ENCODE assay signal across 19 mouse cellular contexts in genomic region chr15:28864101-28864500, GRCm38 (mm10).
DNase-seq lines count a peak whose midpoint lies in the region; ATAC-seq and TF ChIP-seq lines count a peak whose summit lies in the region.
"Had no signal": no experiment of that assay in that cellular context is flagged by ENCODE, and none has a peak within 500 bp of the region (broad histone marks: within the 10 kb centered on the region; RNA-seq: fewer than 3 reads in every experiment).

No protein-coding gene starts in this region.

- ATAC-seq in hindbrain, embryonic 12.5 days (ENCODE audit: low FRiP score) = peak; percentile 46
- no peak for ATAC-seq in hindbrain, postnatal 0 days
- peak; percentile 44; the same call in 1 of the 2 replicates for ATAC-seq in midbrain, embryonic 12.5 days (ENCODE audit: low FRiP score, low read depth)
- ATAC-seq in midbrain, postnatal 0 days (ENCODE audit: low FRiP score) = no peak
- peak; percentile 51; the same call in 1 of the 2 replicates for ATAC-seq in midbrain, embryonic 16.5 days
- ATAC-seq: activated CD4-positive, CD25-positive, alpha-beta regulatory T cell, adult 4 months; forebrain, postnatal 0 days had no signal

- H3K4me3 ChIP-seq in hindbrain, embryonic 12.5 days = no peak overlapping the region
- H3K4me3 ChIP-seq in hindbrain, postnatal 0 days (ENCODE audit: low read length) = no peak overlapping the region
- H3K4me3 ChIP-seq in midbrain, embryonic 12.5 days = no peak overlapping the region
- H3K4me3 ChIP-seq in midbrain, postnatal 0 days (ENCODE audit: low read depth, low read length) = no peak overlapping the region
- H3K4me3 ChIP-seq in midbrain, embryonic 16.5 days (ENCODE audit: low read depth, low read length) = no peak overlapping the region
- H3K4me3 ChIP-seq: embryonic facial prominence, embryonic 12.5 days; forebrain, embryonic 12.5 days; heart, adult 2 months; heart, embryonic 13.5 days had no signal

- no peak overlapping the region for H3K9ac ChIP-seq in hindbrain, embryonic 12.5 days
- H3K9ac ChIP-seq in hindbrain, postnatal 0 days (replicated peaks; ENCODE audit: low read length) = no peak overlapping the region
- no peak overlapping the region for H3K9ac ChIP-seq in midbrain, embryonic 12.5 days (replicated peaks)
- no peak overlapping the region for H3K9ac ChIP-seq in midbrain, postnatal 0 days (replicated peaks; ENCODE audit: low read length, poor library complexity, severe bottlenecking)
- H3K9ac ChIP-seq in midbrain, embryonic 16.5 days (ENCODE audit: low read depth, low read length) = no peak overlapping the region
- H3K9ac ChIP-seq: embryonic facial prominence, embryonic 12.5 days; forebrain, embryonic 12.5 days; forebrain, postnatal 0 days; heart, embryonic 13.5 days had no signal

- H3K9me3 ChIP-seq in hindbrain, embryonic 12.5 days (replicated peaks) = no peaks in the 10 kb centered on the region
- H3K9me3 ChIP-seq in hindbrain, postnatal 0 days (ENCODE audit: low read length) = no peaks in the 10 kb centered on the region
- H3K9me3 ChIP-seq in midbrain, embryonic 12.5 days = no peaks in the 10 kb centered on the region
- H3K9me3 ChIP-seq in midbrain, postnatal 0 days (ENCODE audit: low read length) = no peaks in the 10 kb centered on the region
- H3K9me3 ChIP-seq in midbrain, embryonic 16.5 days (replicated peaks; ENCODE audit: control insufficient read depth, low read length, poor library complexity, severe bottlenecking) = no peaks in the 10 kb centered on the region
- H3K9me3 ChIP-seq: embryonic facial prominence, embryonic 12.5 days; forebrain, embryonic 12.5 days; heart, embryonic 13.5 days had no signal

- TF ChIP-seq CTCF in hindbrain, postnatal 0 days (IDR thresholded peaks at IDR 0.05; ENCODE audit: low read depth) = no peak
- no peak for TF ChIP-seq CTCF in midbrain, postnatal 0 days (IDR thresholded peaks at IDR 0.05)

- H3K27me3 ChIP-seq in hindbrain, embryonic 12.5 days = no peaks in the 10 kb centered on the region
- H3K27me3 ChIP-seq in hindbrain, postnatal 0 days (ENCODE audit: insufficient read depth, low read length) = no peaks in the 10 kb centered on the region
- no peaks in the 10 kb centered on the region for H3K27me3 ChIP-seq in midbrain, embryonic 12.5 days
- no peaks in the 10 kb centered on the region for H3K27me3 ChIP-seq in midbrain, postnatal 0 days (ENCODE audit: insufficient read depth, low read length)
- H3K27me3 ChIP-seq in midbrain, embryonic 16.5 days (ENCODE audit: control insufficient read depth, insufficient read depth, low read depth, low read length) = no peaks in the 10 kb centered on the region
- H3K27me3 ChIP-seq: embryonic facial prominence, embryonic 12.5 days; forebrain, embryonic 12.5 days; heart, embryonic 13.5 days; Patski had no signal

- no peak for DNase-seq in hindbrain, postnatal 0 days (ENCODE audit: low spot score)
- no peak for DNase-seq in midbrain, postnatal 0 days (ENCODE audit: low spot score)
- DNase-seq in cerebellum, adult 18-20 months = no peak
- no peak for DNase-seq in left cerebral cortex, postnatal 10 days (ENCODE audit: extremely low spot score in 1 of 2, low spot score in 2 of 2)
- DNase-seq: adrenal gland, postnatal 14 days; cerebellum, adult 8-10 months; cerebellum, postnatal 14 days; forebrain, postnatal 0 days; gastrocnemius, postnatal 14 days; heart, adult 2 months; heart, postnatal 36 days had no signal

- WGBS in hindbrain, embryonic 12.5 days = 35% methylated on average over 1 of the region's 1 CpGs
- 22% methylated on average over 1 of the region's 1 CpGs for WGBS in hindbrain, postnatal 0 days
- 47% methylated on average over 1 of the region's 1 CpGs for WGBS in midbrain, embryonic 12.5 days
- WGBS in midbrain, postnatal 0 days = 26% methylated on average over 1 of the region's 1 CpGs
- WGBS in midbrain, embryonic 16.5 days = 31% methylated on average over 1 of the region's 1 CpGs

- intact Hi-C loops in left cerebral cortex, postnatal 10 days (cut with DNase I) = no loop called here

- H3K36me3 ChIP-seq in hindbrain, embryonic 12.5 days = no peaks in the 10 kb centered on the region
- no peaks in the 10 kb centered on the region for H3K36me3 ChIP-seq in hindbrain, postnatal 0 days (ENCODE audit: insufficient read depth, low read length)
- no peaks in the 10 kb centered on the region for H3K36me3 ChIP-seq in midbrain, embryonic 12.5 days
- no peaks in the 10 kb centered on the region for H3K36me3 ChIP-seq in midbrain, postnatal 0 days (ENCODE audit: insufficient read depth, low read length)
- no peaks in the 10 kb centered on the region for H3K36me3 ChIP-seq in midbrain, embryonic 16.5 days (ENCODE audit: control insufficient read depth, insufficient read depth, low read length)
- H3K36me3 ChIP-seq: embryonic facial prominence, embryonic 12.5 days; forebrain, embryonic 12.5 days; heart, embryonic 13.5 days had no signal

- H3K4me1 ChIP-seq in hindbrain, embryonic 12.5 days = no peaks in the 10 kb centered on the region
- no peaks in the 10 kb centered on the region for H3K4me1 ChIP-seq in hindbrain, postnatal 0 days (ENCODE audit: insufficient read depth, low read length)
- peaks cover 6% of the 10 kb centered on the region; the same call in 1 of the 2 replicates for H3K4me1 ChIP-seq in midbrain, embryonic 12.5 days
- H3K4me1 ChIP-seq in midbrain, postnatal 0 days (ENCODE audit: insufficient read depth, low read length) = no peaks in the 10 kb centered on the region
- no peaks in the 10 kb centered on the region for H3K4me1 ChIP-seq in midbrain, embryonic 16.5 days (ENCODE audit: control insufficient read depth, insufficient read depth, low read length)
- H3K4me1 ChIP-seq: embryonic facial prominence, embryonic 12.5 days; forebrain, embryonic 12.5 days had no signal

- no peak overlapping the region for H3K4me2 ChIP-seq in hindbrain, embryonic 12.5 days (replicated peaks)
- no peak overlapping the region for H3K4me2 ChIP-seq in hindbrain, postnatal 0 days (ENCODE audit: low read depth, low read length)
- H3K4me2 ChIP-seq in midbrain, embryonic 12.5 days (replicated peaks) = no peak overlapping the region
- H3K4me2 ChIP-seq in midbrain, postnatal 0 days (ENCODE audit: low read depth, low read length, poor library complexity, severe bottlenecking) = no peak overlapping the region
- no peak overlapping the region for H3K4me2 ChIP-seq in midbrain, embryonic 16.5 days (ENCODE audit: low read length)
- H3K4me2 ChIP-seq: embryonic facial prominence, embryonic 12.5 days; forebrain, embryonic 12.5 days; heart, embryonic 13.5 days had no signal

- H3K27ac ChIP-seq in hindbrain, embryonic 12.5 days = no peak overlapping the region
- H3K27ac ChIP-seq in hindbrain, postnatal 0 days = no peak overlapping the region
- no peak overlapping the region for H3K27ac ChIP-seq in midbrain, embryonic 12.5 days (replicated peaks)
- no peak overlapping the region for H3K27ac ChIP-seq in midbrain, postnatal 0 days (ENCODE audit: low read depth, low read length)
- no peak overlapping the region; the same call in 1 of the 2 replicates for H3K27ac ChIP-seq in midbrain, embryonic 16.5 days (ENCODE audit: low read length)
- H3K27ac ChIP-seq: embryonic facial prominence, embryonic 12.5 days; forebrain, embryonic 12.5 days; heart, adult 2 months; heart, embryonic 13.5 days had no signal

Comparison
In these comparisons a context has a peak if more than half of its experiments do, and no peak if none do; other contexts are left out.
1. ATAC-seq: peak in hindbrain, embryonic 12.5 days (single experiment), midbrain, embryonic 12.5 days (single experiment) and midbrain, embryonic 16.5 days (single experiment); none in hindbrain, postnatal 0 days (single experiment) and midbrain, postnatal 0 days (single experiment).